Mouse (Mus musculus) layer of hippocampus, adult 18-20 months (tissue): ENCODE measurements at regions not wholly inside any gene's neighbourhood (a gene's known extent, or its start where the extent isn't known, plus 50 kb on each side); places are given as distances from the start of the nearest gene placed in this dataset.
A peak's percentile ranks its signal among the peaks of the same experiment; 100 is the strongest.

ENCODE experiments used
- DNase-seq, 2 experiments: peaks; one replicate each; pipeline ENCODE4 v3.0.0; 2022; ENCODE audit warnings: low spot score in 2 of 2

DNA sequence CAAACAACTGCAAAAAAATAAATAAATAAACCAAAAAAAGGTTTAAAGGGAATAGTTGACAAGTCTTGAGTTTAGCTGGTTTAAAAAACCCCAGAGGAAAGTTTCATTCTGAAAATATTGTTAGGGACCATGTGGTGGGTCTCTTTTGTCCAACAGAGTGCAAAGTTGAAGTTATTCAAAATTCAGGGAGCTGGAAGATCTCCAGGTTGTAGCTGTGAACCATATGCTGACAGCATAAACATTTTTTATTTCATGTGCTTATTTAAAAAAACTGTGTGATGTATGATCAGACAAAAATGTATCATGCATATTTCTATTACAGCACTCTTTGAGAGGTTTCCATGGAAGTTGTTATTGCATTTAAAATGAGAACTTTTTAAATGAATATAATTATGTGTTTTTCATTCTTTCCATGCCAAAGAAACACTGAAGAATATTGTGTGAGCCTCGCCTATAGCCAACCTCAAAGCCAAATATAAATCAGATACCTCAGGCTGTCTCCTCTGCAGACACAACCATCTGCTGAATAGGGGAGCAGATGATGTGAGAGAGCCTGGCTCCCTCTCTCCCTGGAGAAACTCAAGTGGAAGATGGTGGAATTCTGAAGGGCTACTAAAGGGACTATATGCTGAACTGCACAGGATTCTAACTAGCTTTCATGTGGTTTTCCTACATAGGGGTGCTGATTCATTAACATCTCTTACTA, 413.4 kb upstream of the Impad1 start:
- DNase-seq: peak; percentile 9 to 25

GRCm38 (mm10) chr4:5205328-5206208, 412.4 kb upstream of the Impad1 start:
- DNase-seq: no peak

DNA sequence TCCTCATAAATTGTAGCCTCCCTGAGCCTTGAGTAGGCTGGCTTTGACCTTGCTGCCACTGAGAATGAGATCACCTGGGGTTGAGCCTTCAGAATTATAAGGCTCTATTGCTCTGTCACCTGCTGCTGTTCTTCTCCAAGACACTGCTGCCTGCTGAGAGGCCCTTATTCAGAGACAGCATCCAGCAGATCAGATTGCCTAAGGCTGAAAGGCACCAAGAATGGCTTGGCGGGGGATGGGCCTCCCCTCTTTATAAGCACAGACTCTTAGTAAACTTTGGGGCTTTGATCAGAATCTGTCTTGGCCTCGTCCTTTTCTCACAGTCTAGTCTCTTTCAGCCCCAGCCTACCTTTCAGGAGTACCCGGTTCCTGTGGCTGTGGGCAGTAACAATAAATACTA, 401.1 kb upstream of the Impad1 start:
- no peak for DNase-seq

- no peak for DNase-seq
Measured at GRCm38 (mm10) chr4:5181591-5181990, 388.4 kb upstream of the Impad1 start.

DNA sequence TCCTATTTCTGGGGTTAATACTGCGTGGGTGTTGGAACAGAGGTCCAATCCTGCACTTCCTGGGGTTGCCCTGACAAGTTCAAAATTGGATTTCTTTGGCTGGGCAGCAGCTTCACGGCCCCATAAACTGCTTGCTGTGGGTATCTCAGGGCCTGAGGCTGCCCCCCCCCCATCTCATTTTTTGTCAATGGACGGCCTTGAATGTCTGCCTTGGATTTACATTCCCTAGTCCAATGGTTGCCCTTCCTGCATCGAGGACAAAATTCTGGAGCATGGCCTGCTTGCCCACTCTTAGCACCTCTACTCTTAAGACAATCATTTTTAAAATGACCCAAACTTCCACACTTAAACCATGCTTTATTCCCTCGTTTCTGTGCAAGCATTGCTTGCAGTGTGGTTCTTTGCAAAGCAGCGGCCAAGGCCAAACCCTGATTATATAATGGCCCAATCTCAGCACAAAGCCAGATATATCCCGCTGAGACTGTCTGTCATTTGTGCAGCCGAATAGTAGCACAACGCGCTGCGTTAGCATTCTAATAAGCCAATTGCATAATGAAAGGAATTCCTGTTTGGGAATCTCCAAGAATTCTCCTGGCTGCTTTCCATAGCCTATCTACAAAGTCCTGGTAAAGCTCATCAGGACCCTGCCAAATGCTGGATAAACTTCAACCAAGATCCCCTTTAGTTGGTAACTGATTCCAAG, 386.0 kb upstream of the Impad1 start:
- DNase-seq: peak; percentile 9 to 22

DNA sequence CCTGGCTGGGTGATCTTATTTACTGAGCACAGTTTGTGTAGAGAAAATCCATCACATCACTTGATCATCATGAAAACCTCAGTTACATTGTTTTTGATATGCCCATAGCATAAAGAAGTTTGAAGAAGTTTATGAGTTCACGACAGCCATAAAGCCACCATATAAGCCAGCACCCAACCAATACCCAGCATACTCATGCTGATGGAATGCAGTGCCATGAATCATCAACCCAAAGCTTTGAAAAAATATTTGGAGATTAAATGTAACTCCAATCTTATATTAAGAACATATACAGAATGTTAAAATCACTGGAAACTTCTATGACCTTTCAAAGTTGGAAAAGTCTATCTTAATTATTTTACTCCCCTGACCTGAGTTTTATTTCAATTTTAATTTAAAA, 372.1 kb upstream of the Impad1 start:
- DNase-seq: no peak

- no peak for DNase-seq
Measured at GRCm38 (mm10) chr4:5160931-5161330, 367.8 kb upstream of the Impad1 start.

DNA sequence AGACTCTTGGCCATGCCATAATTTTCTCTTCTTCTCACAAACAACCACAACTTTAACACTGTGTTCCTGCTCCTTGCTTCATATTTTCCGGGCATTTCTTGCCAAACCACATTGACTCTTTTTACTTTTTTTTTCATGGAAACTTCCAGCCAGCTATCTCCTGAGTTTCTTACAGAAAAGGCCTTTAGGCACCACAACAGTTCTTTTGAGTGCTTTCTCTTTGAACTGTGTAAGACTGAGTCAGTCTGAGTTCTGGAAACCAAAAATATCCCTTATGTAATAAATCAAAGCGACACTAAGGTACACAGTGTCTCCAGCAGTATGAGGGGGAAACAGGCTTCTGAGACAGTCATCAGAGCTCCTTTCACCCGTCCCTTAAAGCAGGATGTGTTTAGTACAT, 337.6 kb upstream of the Impad1 start:
- peak in 1 of 2 experiments; percentile 4 for DNase-seq

DNA sequence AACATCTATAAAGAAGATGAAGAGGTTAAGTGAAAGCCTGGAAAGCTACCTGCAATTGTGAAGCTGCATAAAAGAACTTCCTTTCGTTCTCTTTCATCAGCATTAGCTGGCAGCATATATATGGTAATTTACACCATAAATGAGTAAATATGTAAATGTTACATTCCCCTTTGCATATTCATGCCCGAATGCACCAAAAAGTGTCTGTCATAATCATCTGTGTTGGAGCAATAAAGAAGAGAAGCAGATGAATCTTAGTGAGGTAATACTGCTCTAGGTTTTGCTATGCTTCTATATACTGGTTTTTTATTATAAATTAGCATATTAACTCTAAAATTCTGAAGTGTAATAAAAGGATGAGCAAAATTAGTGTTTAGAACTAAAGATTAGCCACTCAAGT, 332.9 kb upstream of the Impad1 start:
- no peak for DNase-seq

GRCm38 (mm10) chr4:5098411-5098810, 305.3 kb upstream of the Impad1 start:
- no peak for DNase-seq

- no peak for DNase-seq
Measured at GRCm38 (mm10) chr4:5078723-5079122, 285.6 kb upstream of the Impad1 start.

GRCm38 (mm10) chr4:5074754-5075153, 281.6 kb upstream of the Impad1 start:
- DNase-seq: no peak

DNA sequence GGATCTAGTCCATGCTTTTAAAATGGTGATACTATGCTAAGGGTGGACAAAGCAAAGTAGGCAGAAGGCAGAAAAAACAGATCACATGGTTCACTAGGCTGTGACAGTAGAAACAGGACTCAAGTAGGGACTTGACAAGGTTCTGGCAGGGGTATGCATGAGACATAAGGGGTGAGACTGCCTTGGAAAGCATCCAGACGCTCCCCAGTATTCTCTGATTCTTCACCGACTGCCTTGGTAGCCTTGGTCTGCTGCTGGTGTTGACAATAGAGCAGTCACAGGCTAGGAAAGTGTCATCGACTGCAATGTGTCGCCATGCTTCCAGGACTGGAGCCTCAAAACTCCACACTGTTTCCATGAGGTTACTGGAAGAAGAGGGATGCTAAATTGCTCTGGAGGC, 278.1 kb upstream of the Impad1 start:
- DNase-seq: no peak

- no peak for DNase-seq
Measured at GRCm38 (mm10) chr4:5059290-5059955, 266.3 kb upstream of the Impad1 start.

GRCm38 (mm10) chr4:5029929-5030328, 236.8 kb upstream of the Impad1 start:
- no peak for DNase-seq

DNA sequence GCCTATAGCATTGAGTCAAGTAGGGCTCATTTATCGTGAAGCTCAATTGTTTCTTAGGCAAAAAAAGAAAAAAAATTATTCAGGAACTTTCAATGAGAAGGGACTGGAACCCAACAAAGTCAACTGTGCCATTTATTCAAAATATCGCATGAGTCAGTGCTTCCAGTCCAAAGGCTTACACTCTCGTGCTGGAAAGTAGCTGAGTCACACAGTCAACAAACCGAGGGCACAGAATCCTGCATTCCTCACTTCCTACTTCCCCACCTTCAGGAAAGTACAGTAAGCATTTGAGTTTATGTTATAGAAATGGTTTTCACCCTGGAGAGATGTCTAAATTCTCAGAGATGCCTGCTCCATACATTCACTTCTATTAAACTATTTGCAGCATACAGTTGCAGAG, 194.3 kb upstream of the Impad1 start:
- DNase-seq: no peak

DNA sequence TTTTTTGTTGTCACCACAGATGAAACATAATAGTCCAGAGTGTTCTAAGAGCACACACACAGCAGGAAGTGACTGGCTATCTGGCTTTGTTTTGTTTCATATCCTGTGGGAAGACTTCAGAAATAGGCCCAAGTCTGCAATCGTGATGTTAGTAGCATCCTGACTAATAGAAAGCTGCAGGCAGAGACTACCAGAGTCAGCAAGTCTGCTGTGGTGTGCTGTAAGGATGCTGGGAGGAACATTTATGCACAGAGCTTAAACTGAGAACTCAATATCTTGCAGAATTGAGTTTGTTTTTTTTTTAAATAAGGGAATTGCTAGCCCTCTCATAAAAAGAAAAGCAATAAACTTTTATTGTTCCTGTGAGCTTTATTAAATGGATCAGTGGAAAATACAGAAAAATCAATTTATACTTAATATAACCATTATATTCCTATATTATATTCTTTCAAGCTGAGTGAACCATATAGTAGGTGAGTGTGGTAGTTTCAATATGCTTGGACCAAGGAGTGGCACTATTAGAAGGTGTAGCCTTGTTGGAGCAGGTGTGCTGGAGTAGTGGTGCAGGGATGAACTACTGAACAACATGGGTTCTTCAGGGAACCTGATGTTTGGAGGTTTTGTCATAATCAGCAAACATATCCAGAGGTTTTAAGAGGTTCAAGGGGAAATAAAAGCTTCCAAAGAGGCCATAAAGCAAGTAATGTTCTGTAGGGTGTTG, 190.5 kb upstream of the Impad1 start:
- no peak for DNase-seq

DNA sequence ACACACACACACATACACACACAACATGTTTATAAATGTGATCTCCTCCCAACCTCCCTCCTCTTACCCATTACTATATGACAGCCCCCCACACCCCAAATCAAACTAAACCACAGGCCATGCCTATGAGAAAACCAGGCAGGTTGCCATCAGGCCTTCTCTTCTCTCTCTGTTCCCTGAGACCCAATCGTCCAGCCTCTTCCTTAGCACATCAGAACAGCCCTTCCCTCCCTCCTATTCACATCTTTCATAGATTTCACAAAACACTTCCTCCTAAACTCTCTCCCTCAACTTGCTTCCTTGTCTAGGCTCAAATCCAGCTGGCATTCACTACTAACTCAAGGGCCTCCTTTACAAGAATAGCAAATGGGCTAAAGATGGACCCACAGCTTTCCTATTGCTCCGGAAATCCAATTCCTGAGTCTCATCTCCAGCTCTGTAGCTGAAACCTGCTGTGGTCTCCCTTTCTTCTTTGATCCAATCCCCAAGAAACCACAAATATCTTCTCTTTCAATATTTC, 178.7 kb upstream of the Impad1 start:
- no peak for DNase-seq

- peak; percentile 16 to 45 for DNase-seq
Measured at GRCm38 (mm10) chr4:4948956-4949355, 155.8 kb upstream of the Impad1 start.

DNA sequence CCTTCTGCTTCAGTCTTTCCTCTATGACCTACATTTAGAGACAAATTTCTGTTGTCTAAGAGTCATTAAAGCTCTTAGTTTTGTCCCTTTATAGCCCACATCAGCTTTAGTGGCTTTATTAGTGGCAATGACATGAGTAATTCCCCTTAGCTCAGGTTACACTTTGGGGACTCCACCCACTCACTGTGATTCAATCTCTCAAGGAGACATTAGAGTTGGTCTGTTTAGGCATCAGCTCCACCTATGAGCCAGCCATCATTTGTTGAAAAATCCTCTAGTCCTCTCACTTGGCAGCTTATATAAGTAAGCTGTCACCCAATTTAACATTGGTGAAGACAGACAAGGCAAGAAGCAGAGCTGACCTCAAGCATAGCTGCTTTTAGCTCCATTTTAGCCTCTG, 151.3 kb upstream of the Impad1 start:
- DNase-seq: no peak

- no peak for DNase-seq
Measured at GRCm38 (mm10) chr4:4925741-4926140, 132.6 kb upstream of the Impad1 start.
